Mouse (Mus musculus): Measurements from ENCODE around the gene Nav3.
"Not testable (repeated sequence)": the region's sequence is repeated elsewhere in the genome, so short reads cannot be mapped to it uniquely, and the experiment has no call there.

The Nav3 gene

GRCm38 (mm10) chr10:110455838-110456493 is at the start of gene Nav3:
Gene Nav3, minus strand, starts transcription at chr10:110456204.
- peak; percentile 76 to 84 for DNase-seq

GRCm38 (mm10) chr10:110485306-110485705 is 29.3 kb upstream of the Nav3 start:
- no peak for DNase-seq

GRCm38 (mm10) chr10:110484822-110485221 is 28.8 kb upstream of the Nav3 start:
- no peak for DNase-seq

- no peak for DNase-seq
Observed at GRCm38 (mm10) chr10:110479189-110479588, 23.2 kb upstream of the Nav3 start.

- no peak for DNase-seq
Observed at GRCm38 (mm10) chr10:110477689-110478314, 21.8 kb upstream of the Nav3 start.

- DNase-seq, result no peak
Observed at GRCm38 (mm10) chr10:110474107-110474506, 18.1 kb upstream of the Nav3 start.

GRCm38 (mm10) chr10:110469445-110469844 is 13.4 kb upstream of the Nav3 start:
- no peak for DNase-seq

GRCm38 (mm10) chr10:110455063-110455837 is 754 bp downstream of the Nav3 start:
- DNase-seq, result peak in 1 of 2 experiments; percentile 10

- no peak for DNase-seq
Observed at GRCm38 (mm10) chr10:110453566-110453965, 2.4 kb downstream of the Nav3 start.

- no peak for DNase-seq
Observed at GRCm38 (mm10) chr10:110440396-110440795, 15.6 kb downstream of the Nav3 start.

- no peak for DNase-seq
Observed at GRCm38 (mm10) chr10:110431078-110431477, 24.9 kb downstream of the Nav3 start.

GRCm38 (mm10) chr10:110429578-110429977 is 26.4 kb downstream of the Nav3 start:
- no peak for DNase-seq

- no peak for DNase-seq
Observed at GRCm38 (mm10) chr10:110429052-110429451, 27.0 kb downstream of the Nav3 start.

GRCm38 (mm10) chr10:110421533-110421932 is 34.5 kb downstream of the Nav3 start:
- no peak for DNase-seq

- no peak for DNase-seq
Observed at GRCm38 (mm10) chr10:110417003-110417402, 39.0 kb downstream of the Nav3 start.

GRCm38 (mm10) chr10:110415624-110416023 is 40.4 kb downstream of the Nav3 start:
- no peak for DNase-seq

- no peak for DNase-seq
Observed at GRCm38 (mm10) chr10:110413281-110413897, 42.6 kb downstream of the Nav3 start.

GRCm38 (mm10) chr10:110402950-110403349 is 53.1 kb downstream of the Nav3 start:
- no peak for DNase-seq

GRCm38 (mm10) chr10:110400642-110401041 is 55.4 kb downstream of the Nav3 start:
- no peak for DNase-seq

- no peak for DNase-seq
Observed at GRCm38 (mm10) chr10:110398643-110399042, 57.4 kb downstream of the Nav3 start.

- DNase-seq, result no peak
Observed at GRCm38 (mm10) chr10:110386476-110387197, 69.4 kb downstream of the Nav3 start.

GRCm38 (mm10) chr10:110383506-110384229 is 72.3 kb downstream of the Nav3 start:
- not testable (repeated sequence) for DNase-seq

Data from kidney, postnatal 4 days (tissue).